Mouse (Mus musculus) embryonic facial prominence, embryonic 11.5 days (tissue): ENCODE measurements around the gene Pnpla6. TPM values are rescaled to one million over a fixed set of nuclear protein-coding genes. Genes with fewer than 3 reads are reported as not detected.
A peak's percentile ranks its signal among the peaks of the same experiment; 100 is the strongest.

Source experiments
- ATAC-seq: fragments of 200-750 bp; cut with Nextera tagmentation; replicated peaks from 2 replicates; pipeline ENCODE4 v1.8.0; 2017; ENCODE audit warnings: low read depth; ENCODE audit not compliant: insufficient number of reproducible peaks, low FRiP score, low TSS enrichment
- DNase-seq: peaks from one replicate; pipeline ENCODE4 v3.0.0-alpha.2; 2015; ENCODE audit warnings: low spot score
- H3K27ac ChIP-seq: fragments of 300-500 bp; sonication (generic); replicated peaks from 2 replicates; pipeline ENCODE4 v1.5.1; 2014; ENCODE audit warnings: mild to moderate bottlenecking, low read depth, low read length, control low read depth
- H3K27me3 ChIP-seq: fragments of 300-500 bp; sonication (generic); 2 replicates; pipeline ENCODE4 v1.6.1; 2014; ENCODE audit warnings: mild to moderate bottlenecking, low read length, moderate library complexity, mixed read lengths; ENCODE audit not compliant: control insufficient read depth, insufficient read depth
- H3K36me3 ChIP-seq: fragments of 300-500 bp; sonication (generic); replicated peaks from 2 replicates; pipeline ENCODE4 v1.6.1; 2014; ENCODE audit warnings: low read depth, mild to moderate bottlenecking, low read length, moderate library complexity, mixed read lengths; ENCODE audit not compliant: control insufficient read depth, insufficient read depth
- H3K4me1 ChIP-seq: fragments of 300-500 bp; sonication (generic); 2 replicates; pipeline ENCODE4 v1.6.1; 2014; ENCODE audit warnings: low read length, mixed read lengths; ENCODE audit not compliant: control insufficient read depth, insufficient read depth
- H3K4me2 ChIP-seq: fragments of 300-500 bp; sonication (generic); 2 replicates; pipeline ENCODE4 v1.6.1; 2014; ENCODE audit warnings: low read depth, mild to moderate bottlenecking, control low read depth, low read length, moderate library complexity
- H3K4me3 ChIP-seq: fragments of 300-500 bp; sonication (generic); 2 replicates; pipeline ENCODE4 v1.5.1; 2014; ENCODE audit warnings: low read depth, low read length, control low read depth
- H3K9ac ChIP-seq: fragments of 300-500 bp; sonication (generic); replicated peaks from 2 replicates; pipeline ENCODE4 v1.6.1; 2014; ENCODE audit warnings: mild to moderate bottlenecking, control low read depth, low read length
- H3K9me3 ChIP-seq: fragments of 300-500 bp; sonication (generic); replicated peaks from 2 replicates; pipeline ENCODE4 v1.6.1; 2016; ENCODE audit warnings: mild to moderate bottlenecking, low read length, inconsistent platforms, mixed read lengths; ENCODE audit not compliant: control insufficient read depth
- WGBS: fragments of 180-500 bp; shearing (Covaris S2); extraction: QIAGEN DNeasy Blood & Tissue Kit; methylation state at CpG from one replicate; pipeline ENCODE4 v1.1.7; 2014; 5-methylcytosine and 5-hydroxymethylcytosine counted together
- polyA plus RNA-seq: library from polyadenylated mRNA; unstranded; fragments of >200 nt; fragmentation: Nextera tagmentation; extraction: Ambion mirVana; gene quantifications from 2 replicates; pipeline ENCODE4 v1.2.1, GENCODE M21; 2014

Pnpla6 gene
- polyA plus RNA-seq, 1 experiment from 2014 or later, result 17.5 TPM

GRCm38 (mm10) chr8:3515771-3516417, 710 bp downstream of the Pnpla6 start:
- DNase-seq (peak; percentile 67), ATAC-seq (peak; percentile 9)
- Histone ChIP-seq H3K36me3 (no peaks in the 10 kb centered on the region), H3K27ac (peak overlapping the region; percentile 41; the same call in 1 of the 2 replicates), H3K9me3 (no peaks in the 10 kb centered on the region), H3K4me3 (peak overlapping the region; percentile 50), H3K4me1 (no peaks in the 10 kb centered on the region; the same call in 1 of the 2 replicates), H3K27me3 (no peaks in the 10 kb centered on the region), H3K4me2 (peak overlapping the region; percentile 73), H3K9ac (peak overlapping the region; percentile 64)
- WGBS, result under 1% methylated on average over 25 of the region's 25 CpGs

GRCm38 (mm10) chr8:3516450-3517116, 1.4 kb downstream of the Pnpla6 start:
- peak; percentile 87 for ATAC-seq
- WGBS, result 1% methylated on average over 36 of the region's 36 CpGs
- H3K9ac ChIP-seq, result peak overlapping the region; percentile 64
- no peaks in the 10 kb centered on the region for H3K36me3 ChIP-seq
- peak overlapping the region; percentile 73 for H3K4me2 ChIP-seq
- H3K27ac ChIP-seq, result peak overlapping the region; percentile 41; the same call in 1 of the 2 replicates
- H3K4me1 ChIP-seq, result no peaks in the 10 kb centered on the region; the same call in 1 of the 2 replicates
- no peaks in the 10 kb centered on the region for H3K27me3 ChIP-seq
- H3K4me3 ChIP-seq, result peak overlapping the region; percentile 50
- no peaks in the 10 kb centered on the region for H3K9me3 ChIP-seq
- peak; percentile 95 for DNase-seq

- Histone ChIP-seq H3K9ac (peak overlapping the region; percentile 64), H3K4me2 (peak overlapping the region; percentile 73), H3K9me3 (no peaks in the 10 kb centered on the region), H3K4me3 (peak overlapping the region; percentile 50), H3K4me1 (no peaks in the 10 kb centered on the region; the same call in 1 of the 2 replicates), H3K27ac (no peak overlapping the region), H3K27me3 (no peaks in the 10 kb centered on the region), H3K36me3 (no peaks in the 10 kb centered on the region)
- DNase-seq (peak; percentile 18), ATAC-seq (no peak)
- 7% methylated on average over 16 of the region's 16 CpGs for WGBS
Measured at GRCm38 (mm10) chr8:3517117-3517495, 1.9 kb downstream of the Pnpla6 start.

GRCm38 (mm10) chr8:3522007-3522697, 7.0 kb downstream of the Pnpla6 start:
- Histone ChIP-seq H3K9ac (no peak overlapping the region), H3K27me3 (no peaks in the 10 kb centered on the region), H3K36me3 (no peaks in the 10 kb centered on the region; the same call in 1 of the 2 replicates), H3K9me3 (no peaks in the 10 kb centered on the region), H3K4me2 (no peak overlapping the region), H3K4me3 (no peak overlapping the region), H3K4me1 (no peaks in the 10 kb centered on the region), H3K27ac (no peak overlapping the region)
- 88% methylated on average over 13 of the region's 13 CpGs for WGBS
- no peak for DNase-seq
- ATAC-seq, result no peak

- Histone ChIP-seq H3K36me3 (peaks cover 2% of the 10 kb centered on the region; the same call in 1 of the 2 replicates), H3K4me3 (no peak overlapping the region), H3K4me2 (no peak overlapping the region), H3K4me1 (no peaks in the 10 kb centered on the region), H3K9ac (no peak overlapping the region), H3K27ac (no peak overlapping the region), H3K9me3 (no peaks in the 10 kb centered on the region), H3K27me3 (no peaks in the 10 kb centered on the region)
- DNase-seq (no peak), ATAC-seq (no peak)
- WGBS, result 88% methylated on average over 5 of the region's 5 CpGs
Measured at GRCm38 (mm10) chr8:3530816-3531215, 15.6 kb downstream of the Pnpla6 start.

- no peak overlapping the region for H3K27ac ChIP-seq
- H3K27me3 ChIP-seq, result no peaks in the 10 kb centered on the region
- ATAC-seq, result no peak
- no peak overlapping the region for H3K4me2 ChIP-seq
- peaks cover 2% of the 10 kb centered on the region; the same call in 1 of the 2 replicates for H3K36me3 ChIP-seq
- no peaks in the 10 kb centered on the region for H3K4me1 ChIP-seq
- no peak overlapping the region for H3K9ac ChIP-seq
- no peak for DNase-seq
- H3K9me3 ChIP-seq, result no peaks in the 10 kb centered on the region
- no peak overlapping the region for H3K4me3 ChIP-seq
- 95% methylated on average over 18 of the region's 18 CpGs for WGBS
Measured at GRCm38 (mm10) chr8:3531936-3532335, 16.8 kb downstream of the Pnpla6 start.

GRCm38 (mm10) chr8:3536053-3536841, 21.1 kb downstream of the Pnpla6 start:
- Histone ChIP-seq H3K36me3 (peaks cover 2% of the 10 kb centered on the region; the same call in 1 of the 2 replicates), H3K27ac (no peak overlapping the region), H3K27me3 (no peaks in the 10 kb centered on the region), H3K4me1 (no peaks in the 10 kb centered on the region), H3K9me3 (no peaks in the 10 kb centered on the region), H3K4me3 (no peak overlapping the region), H3K4me2 (no peak overlapping the region), H3K9ac (no peak overlapping the region)
- DNase-seq (no peak), ATAC-seq (no peak)
- WGBS, result 60% methylated on average over 15 of the region's 15 CpGs
